Mouse (Mus musculus) G1E (cell line): Measurements from ENCODE around the gene Dolpp1.

Source experiments
- CTCF ChIP-seq: IDR thresholded peaks from 2 replicates; pipeline ENCODE4 v1.5.1; 2012; ENCODE audit warnings: low read depth, low read length, inconsistent platforms, mixed read lengths
- TAL1 ChIP-seq: conservative IDR thresholded peaks from 2 replicates; pipeline ENCODE4 v1.6.1; 2012; ENCODE audit warnings: low read depth, low read length, inconsistent platforms, mixed read lengths

DNA sequence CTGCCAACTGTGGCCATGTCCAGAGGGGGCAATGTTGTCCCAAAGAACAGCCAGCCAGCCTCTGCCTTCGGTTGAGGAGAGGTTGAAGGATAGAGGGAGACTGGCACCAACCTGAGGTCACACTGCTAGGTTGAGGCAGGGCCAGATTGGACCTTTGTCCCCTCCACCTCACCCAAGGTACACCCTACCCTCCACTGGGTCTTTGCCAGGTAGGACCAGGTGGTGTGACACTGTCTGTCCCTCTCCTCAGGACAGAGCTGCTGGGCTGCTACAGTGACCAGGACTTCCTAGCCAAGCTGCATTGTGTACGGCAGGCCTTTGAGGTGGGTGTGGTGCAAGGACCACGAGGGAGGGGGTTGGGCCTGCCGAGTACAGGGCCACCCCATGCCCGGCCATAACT lies 14.3 kb upstream of the Dolpp1 start:
- TF ChIP-seq CTCF: no peak
- TF ChIP-seq TAL1: no peak
